Mouse (Mus musculus): Measurements from ENCODE around the gene Suox. TPM values are rescaled to one million over a fixed set of nuclear protein-coding genes. Genes with fewer than 3 reads are reported as not detected.
"Not testable (repeated sequence)": the region's sequence is repeated elsewhere in the genome, so short reads cannot be mapped to it uniquely, and the experiment has no call there.

Suox gene
- 4.3 and 6.2 TPM in 2 replicates for total RNA-seq (2017)

DNA sequence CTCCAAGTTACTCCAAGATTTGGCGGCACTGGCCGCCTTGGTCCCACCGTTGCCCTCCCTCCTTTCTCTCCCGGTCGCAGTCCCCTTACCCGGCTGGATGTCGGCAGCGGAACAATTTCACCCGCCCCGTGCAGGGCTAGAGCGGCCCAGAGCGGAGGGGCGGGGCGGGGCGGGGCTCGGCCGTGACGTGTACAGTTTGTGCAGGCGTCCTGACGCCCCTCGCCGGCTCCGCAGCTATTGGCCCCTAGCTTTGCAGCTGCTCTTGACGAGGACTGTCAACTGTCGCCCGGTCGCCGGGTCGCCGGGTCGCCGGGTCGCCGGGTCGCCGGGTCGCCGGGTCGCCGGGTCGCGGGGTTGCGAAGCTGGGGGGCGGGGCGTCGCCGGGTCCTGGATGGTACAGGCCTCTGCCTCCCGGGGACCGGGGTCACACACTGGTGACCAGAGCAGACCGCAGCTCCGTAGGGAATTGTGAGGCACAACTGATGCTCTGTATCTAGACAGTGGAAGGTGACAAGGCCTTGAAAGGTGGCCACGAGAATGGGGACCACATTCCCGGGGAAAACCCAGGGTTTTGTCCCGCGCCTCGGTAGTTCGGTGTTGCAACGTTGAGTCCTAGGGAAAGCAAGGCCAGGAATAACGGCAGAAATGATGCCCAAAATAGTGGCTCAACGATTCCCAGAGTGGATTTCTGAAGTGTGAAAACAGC is at the start of gene Suox:
Suox (minus strand) TSS at position 311 of the 706 bp plus-strand sequence.
- ATAC-seq (ENCODE audit: extremely low read depth, insufficient number of reproducible peaks, low FRiP score, poor library complexity, severe bottlenecking) = peak; percentile 73

DNA sequence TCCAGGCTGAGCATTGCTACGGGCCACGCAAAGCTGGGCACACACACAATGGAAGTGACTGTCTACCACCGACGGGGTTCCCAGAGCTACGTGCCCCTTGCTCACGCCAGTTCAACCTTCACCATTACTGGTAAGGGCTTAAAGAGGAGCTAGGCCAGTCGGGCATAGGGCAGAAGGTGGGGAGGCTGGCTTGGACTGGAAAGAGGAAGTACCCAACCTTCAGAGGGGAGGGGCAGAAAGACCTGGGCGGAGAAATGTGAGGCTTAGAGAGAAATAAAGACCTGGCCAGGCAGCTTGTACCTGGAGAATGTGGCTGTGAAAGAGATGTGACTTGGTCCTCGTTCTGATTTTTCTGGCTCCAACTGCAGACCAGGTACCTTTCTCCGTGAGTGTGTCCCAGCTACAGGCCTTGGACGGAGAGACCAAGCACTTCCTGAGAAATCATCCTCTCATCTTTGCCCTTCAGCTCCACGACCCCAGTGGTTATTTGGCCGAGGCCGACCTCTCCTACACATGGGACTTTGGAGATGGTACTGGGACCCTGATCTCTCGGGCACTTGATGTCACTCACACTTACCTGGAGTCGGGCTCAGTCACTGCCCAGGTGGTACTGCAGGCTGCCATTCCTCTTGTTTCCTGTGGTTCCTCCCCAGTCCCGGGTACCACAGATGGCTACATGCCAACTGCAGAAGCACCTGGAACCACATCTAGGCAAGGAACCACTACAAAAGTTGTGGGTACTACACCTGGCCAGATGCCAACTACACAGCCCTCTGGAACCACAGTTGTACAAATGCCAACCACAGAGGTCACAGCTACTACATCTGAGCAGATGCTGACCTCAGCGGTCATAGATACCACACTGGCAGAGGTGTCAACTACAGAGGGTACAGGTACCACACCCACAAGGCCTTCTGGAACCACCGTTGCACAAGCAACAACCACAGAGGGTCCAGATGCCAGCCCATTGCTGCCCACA is 42.0 kb upstream of the Suox start:
- ATAC-seq (ENCODE audit: extremely low read depth, insufficient number of reproducible peaks, low FRiP score, poor library complexity, severe bottlenecking) = peak; percentile 91

DNA sequence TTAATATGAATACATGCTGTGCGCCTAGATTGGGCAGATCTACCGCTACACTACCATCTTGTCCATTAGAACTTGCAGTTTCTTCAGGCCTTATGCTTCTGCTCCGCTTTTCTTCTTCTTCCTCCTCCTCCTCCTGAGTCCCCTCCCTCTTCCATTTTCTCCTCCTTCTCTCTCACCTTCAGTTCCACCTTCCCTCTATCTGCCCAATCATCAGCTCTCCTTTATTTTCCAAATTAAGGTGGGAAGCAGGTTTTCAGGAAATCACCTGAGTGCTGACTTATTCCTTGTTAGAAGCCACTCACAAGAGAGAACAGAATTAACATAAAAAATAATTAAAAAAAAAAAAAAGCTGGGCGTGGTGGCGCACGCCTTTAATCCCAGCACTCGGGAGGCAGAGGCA is 37.4 kb upstream of the Suox start:
- not testable (repeated sequence) for ATAC-seq (ENCODE audit: extremely low read depth, insufficient number of reproducible peaks, low FRiP score, poor library complexity, severe bottlenecking)

DNA sequence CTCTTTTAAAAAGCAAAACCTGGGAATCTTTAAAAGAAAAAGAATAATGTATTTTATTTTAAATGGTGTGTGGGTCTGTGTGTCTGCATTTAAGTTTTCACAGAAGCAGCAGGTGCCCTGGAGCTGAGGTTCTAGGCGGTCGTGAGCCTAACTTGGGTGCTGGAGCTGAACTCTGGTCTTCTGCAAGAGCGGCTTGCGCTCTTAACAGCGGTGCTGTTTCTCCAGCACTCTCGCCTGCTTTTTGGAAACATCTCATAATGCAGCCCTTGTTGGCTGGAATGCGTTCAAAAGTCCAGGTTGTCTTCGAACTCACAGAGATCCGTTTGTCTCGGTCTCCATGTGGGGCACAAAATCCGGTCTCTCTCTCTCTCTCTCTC is 31.4 kb upstream of the Suox start:
- ATAC-seq (ENCODE audit: extremely low read depth, insufficient number of reproducible peaks, low FRiP score, poor library complexity, severe bottlenecking) = no peak

GRCm38 (mm10) chr10:128704491-128705316 is 30.8 kb upstream of the Suox start, which contains the start of gene Cdk2:
Cdk2 (minus strand) TSS chr10:128705031.
- peak; percentile 83 for ATAC-seq (ENCODE audit: extremely low read depth, insufficient number of reproducible peaks, low FRiP score, poor library complexity, severe bottlenecking)

- ATAC-seq (ENCODE audit: extremely low read depth, insufficient number of reproducible peaks, low FRiP score, poor library complexity, severe bottlenecking) = no peak
Measured at GRCm38 (mm10) chr10:128703895-128704294, 30.0 kb upstream of the Suox start, which contains the start of gene Pmel. Pmel (plus strand) TSS chr10:128704195.

GRCm38 (mm10) chr10:128702328-128703007 is 28.6 kb upstream of the Suox start:
- peak; percentile 36; the same call in 1 of the 2 replicates for ATAC-seq (ENCODE audit: extremely low read depth, insufficient number of reproducible peaks, low FRiP score, poor library complexity, severe bottlenecking)

DNA sequence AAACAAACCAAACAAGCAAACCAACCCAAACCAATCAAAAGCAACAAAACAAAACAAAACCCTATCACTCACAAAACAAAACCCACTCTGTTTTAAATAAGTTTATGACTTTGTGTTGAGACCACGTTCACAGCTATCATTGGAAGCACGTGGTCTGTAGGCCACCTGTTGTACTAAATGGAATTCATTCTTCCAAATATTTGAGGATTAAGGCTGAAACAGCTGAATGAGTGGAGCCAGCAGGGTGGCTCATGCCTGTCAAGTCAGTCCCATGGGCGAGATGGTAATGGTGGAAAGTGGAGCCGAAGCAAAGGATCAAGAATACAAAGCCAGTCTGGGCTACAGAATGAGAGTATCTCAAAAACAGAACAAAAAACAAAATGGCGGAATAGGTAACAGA is 26.8 kb upstream of the Suox start:
- ATAC-seq (ENCODE audit: extremely low read depth, insufficient number of reproducible peaks, low FRiP score, poor library complexity, severe bottlenecking) = no peak

- ATAC-seq (ENCODE audit: extremely low read depth, insufficient number of reproducible peaks, low FRiP score, poor library complexity, severe bottlenecking) = no peak
Measured at GRCm38 (mm10) chr10:128699611-128700010, 25.7 kb upstream of the Suox start.

DNA sequence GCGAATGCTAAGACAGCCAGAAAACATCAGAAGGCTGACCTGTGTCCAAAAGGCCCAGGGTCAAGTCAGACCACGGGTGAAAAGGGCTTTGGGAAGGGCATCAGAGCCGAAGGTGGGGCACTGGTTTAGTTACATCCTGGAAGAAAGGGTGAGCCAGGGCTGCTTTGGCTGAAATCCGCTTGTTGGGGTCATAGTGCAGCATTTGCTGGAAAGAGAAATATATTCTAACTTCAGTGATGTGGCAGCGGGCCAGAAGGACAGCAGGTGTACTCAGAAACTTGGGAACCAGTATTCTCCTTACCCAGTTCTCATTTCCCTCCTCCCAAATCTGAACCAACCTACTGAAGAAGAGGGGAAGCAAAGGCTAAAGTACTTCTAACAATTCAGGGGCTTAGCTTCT is 25.1 kb upstream of the Suox start:
- no peak for ATAC-seq (ENCODE audit: extremely low read depth, insufficient number of reproducible peaks, low FRiP score, poor library complexity, severe bottlenecking)

- ATAC-seq (ENCODE audit: extremely low read depth, insufficient number of reproducible peaks, low FRiP score, poor library complexity, severe bottlenecking) = no peak
Measured at GRCm38 (mm10) chr10:128697072-128697725, 23.3 kb upstream of the Suox start.

DNA sequence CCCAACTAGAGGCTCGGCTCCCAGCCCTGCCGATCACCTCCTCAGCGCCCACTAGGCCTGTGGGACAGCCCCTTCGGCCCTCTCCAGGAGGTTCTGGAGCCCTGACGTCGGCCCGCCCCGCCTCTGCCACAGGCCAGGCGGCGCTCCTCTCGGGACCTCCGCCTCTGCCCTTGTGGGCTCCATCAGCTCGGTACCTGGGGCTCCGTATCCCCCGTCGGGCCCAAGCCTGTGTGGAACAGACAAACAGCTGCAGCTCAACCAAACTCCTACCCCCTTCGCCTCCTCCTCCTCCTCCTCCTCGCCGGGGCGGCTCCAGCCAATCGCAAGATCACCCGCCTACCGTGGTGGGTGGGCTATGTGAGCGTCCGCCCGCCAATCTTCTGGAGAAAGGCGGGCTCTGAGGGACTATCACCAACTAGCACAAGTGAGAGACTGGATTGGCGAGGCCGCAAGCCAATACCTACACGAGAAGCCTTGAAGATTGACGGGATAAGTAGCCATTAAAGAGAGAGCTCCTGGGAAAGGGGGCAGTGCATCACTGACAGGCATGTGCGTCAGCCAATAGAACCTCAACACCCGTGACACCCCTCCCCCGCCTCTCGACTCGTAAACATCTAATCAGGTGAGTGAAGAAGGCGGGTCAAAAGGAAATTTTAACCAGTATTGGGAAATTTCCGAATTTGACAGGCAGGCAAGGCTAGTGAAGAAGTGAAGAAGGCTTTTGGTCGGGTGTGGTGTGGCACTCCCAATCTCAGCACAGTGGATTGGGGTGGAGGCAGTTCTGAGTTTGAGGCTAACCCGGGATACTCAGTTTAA is 22.3 kb upstream of the Suox start, which contains the start of gene Rab5b:
Rab5b (minus strand) TSS at position 273 of the 816 bp plus-strand sequence.
- ATAC-seq (ENCODE audit: extremely low read depth, insufficient number of reproducible peaks, low FRiP score, poor library complexity, severe bottlenecking) = peak; percentile 96

DNA sequence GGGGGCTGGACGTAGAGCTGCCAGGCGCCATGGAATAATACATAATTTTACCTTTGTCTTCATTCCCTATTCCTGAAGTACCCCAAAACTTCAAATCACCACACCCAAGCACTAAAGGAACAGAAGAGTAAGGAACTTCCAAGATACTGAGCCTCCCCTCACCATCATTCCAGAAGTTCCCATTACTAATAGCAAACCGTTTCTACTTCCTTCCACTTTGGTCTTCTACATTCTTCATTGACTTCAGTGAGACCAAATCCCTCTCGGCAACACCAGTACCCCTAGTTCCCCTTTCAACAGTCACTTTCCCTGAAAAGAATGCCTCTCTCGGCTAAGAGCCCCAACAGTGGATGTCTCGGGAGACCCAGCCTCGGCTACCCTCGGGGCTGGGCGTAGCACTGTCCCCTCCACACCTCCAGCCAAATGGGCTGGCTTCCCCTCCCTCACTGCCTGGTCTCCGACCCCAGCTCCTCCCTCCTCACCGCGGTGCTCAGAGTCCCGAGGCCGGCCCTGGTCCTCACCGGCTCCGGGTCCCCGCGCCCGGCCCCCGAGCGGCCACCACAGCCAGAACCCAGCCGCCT is 21.6 kb upstream of the Suox start:
- ATAC-seq (ENCODE audit: extremely low read depth, insufficient number of reproducible peaks, low FRiP score, poor library complexity, severe bottlenecking) = peak; percentile 10; the same call in 1 of the 2 replicates

GRCm38 (mm10) chr10:128674469-128675008 is 666 bp upstream of the Suox start:
- ATAC-seq (ENCODE audit: extremely low read depth, insufficient number of reproducible peaks, low FRiP score, poor library complexity, severe bottlenecking) = peak; percentile 42; the same call in 1 of the 2 replicates

GRCm38 (mm10) chr10:128671148-128671547 is 2.7 kb downstream of the Suox start:
- ATAC-seq (ENCODE audit: extremely low read depth, insufficient number of reproducible peaks, low FRiP score, poor library complexity, severe bottlenecking) = no peak

All from neutrophil, adult 5-6 weeks (primary cell).